In genomic region chr7:137309071-137310066, GRCm38 (mm10) we compare ENCODE assay signal across 8 mouse cellular contexts. TPM values are rescaled to one million over a fixed set of nuclear protein-coding genes. Genes with fewer than 3 reads are reported as not detected.
DNase-seq lines count a peak whose midpoint lies in the region; ATAC-seq and TF ChIP-seq lines count a peak whose summit lies in the region.

No protein-coding gene starts in this region.

- peaks cover 95% of the 10 kb centered on the region for H3K27me3 ChIP-seq in embryonic facial prominence, embryonic 10.5 days (replicated peaks; ENCODE audit: low read depth, poor library complexity, severe bottlenecking)
- H3K27me3 ChIP-seq in heart, postnatal 0 days (ENCODE audit: control insufficient read depth, insufficient read depth, low read length), result peaks cover 93% of the 10 kb centered on the region
- peaks cover 91% of the 10 kb centered on the region for H3K27me3 ChIP-seq in liver, postnatal 0 days (ENCODE audit: insufficient read depth, low read length)

- H3K4me2 ChIP-seq in heart, postnatal 0 days (ENCODE audit: low read depth, low read length), result peak overlapping the region; percentile 73
- H3K4me2 ChIP-seq in liver, postnatal 0 days (ENCODE audit: low read depth, low read length), result 0 out of 2 replicates have a peak overlapping the region, but pooled peaks have one; percentile 7

- peak; percentile 59; the same call in 1 of the 2 replicates for ATAC-seq in heart, postnatal 0 days (ENCODE audit: insufficient read depth, low read depth)
- no peak for ATAC-seq in liver, postnatal 0 days

- H3K4me3 ChIP-seq in embryonic facial prominence, embryonic 10.5 days, result peak overlapping the region; percentile 87
- peak overlapping the region; percentile 70 for H3K4me3 ChIP-seq in heart, postnatal 0 days (ENCODE audit: low read depth, low read length)
- peak overlapping the region; percentile 13; the same call in 1 of the 2 replicates for H3K4me3 ChIP-seq in liver, postnatal 0 days (ENCODE audit: low read depth, low read length)

- peaks cover 17% of the 10 kb centered on the region for H3K36me3 ChIP-seq in embryonic facial prominence, embryonic 10.5 days (replicated peaks)
- no peaks in the 10 kb centered on the region for H3K36me3 ChIP-seq in heart, postnatal 0 days (replicated peaks; ENCODE audit: control insufficient read depth, insufficient read depth, low read length)
- H3K36me3 ChIP-seq in liver, postnatal 0 days (replicated peaks; ENCODE audit: insufficient read depth, low read length), result no peaks in the 10 kb centered on the region

- no peak for TF ChIP-seq EP300 in heart, postnatal 0 days (IDR thresholded peaks at IDR 0.05; ENCODE audit: low read depth)
- no peak for TF ChIP-seq EP300 in liver, postnatal 0 days (IDR thresholded peaks at IDR 0.05; ENCODE audit: low read depth)

- under 1% methylated on average over 93 of the region's 93 CpGs for WGBS in embryonic facial prominence, embryonic 10.5 days
- 3% methylated on average over 92 of the region's 93 CpGs for WGBS in heart, postnatal 0 days
- WGBS in liver, postnatal 0 days (ENCODE audit: insufficient replicate concordance), result 2% methylated on average over 89 of the region's 93 CpGs

- DNase-seq in gastrocnemius, postnatal 10 days, result peak; percentile 61
- no peak for DNase-seq in gastrocnemius, adult 18-20 months (ENCODE audit: low spot score)
- DNase-seq in embryonic facial prominence, embryonic 10.5 days (ENCODE audit: low spot score), result peak; percentile 79
- no peak for DNase-seq in heart, postnatal 0 days (ENCODE audit: low spot score)
- DNase-seq in liver, postnatal 0 days, result no peak
- DNase-seq in natural killer cell, adult 2 months (ENCODE audit: low spot score in 2 of 2), result no peak
- DNase-seq in cerebellum, adult 11 months, result no peak
- no peak for DNase-seq in thymus, postnatal 25 days

- peaks cover 80% of the 10 kb centered on the region for H3K4me1 ChIP-seq in embryonic facial prominence, embryonic 10.5 days
- H3K4me1 ChIP-seq in heart, postnatal 0 days (ENCODE audit: control insufficient read depth, insufficient read depth), result peaks cover 7% of the 10 kb centered on the region; the same call in 1 of the 2 replicates
- peaks cover 15% of the 10 kb centered on the region for H3K4me1 ChIP-seq in liver, postnatal 0 days (ENCODE audit: insufficient read depth)

- no peaks in the 10 kb centered on the region for H3K9me3 ChIP-seq in embryonic facial prominence, embryonic 10.5 days
- no peaks in the 10 kb centered on the region for H3K9me3 ChIP-seq in heart, postnatal 0 days (replicated peaks; ENCODE audit: control insufficient read depth, low read length)
- H3K9me3 ChIP-seq in liver, postnatal 0 days (ENCODE audit: low read length), result no peaks in the 10 kb centered on the region

- no peak for TF ChIP-seq CTCF in heart, postnatal 0 days (IDR thresholded peaks at IDR 0.05; ENCODE audit: low read depth)
- no peak for TF ChIP-seq CTCF in liver, postnatal 0 days (IDR thresholded peaks at IDR 0.05; ENCODE audit: low read depth)

- peak overlapping the region; percentile 36 for H3K9ac ChIP-seq in heart, postnatal 0 days (replicated peaks; ENCODE audit: low read depth, low read length)
- no peak overlapping the region for H3K9ac ChIP-seq in liver, postnatal 0 days (replicated peaks)

- peak overlapping the region; percentile 94 for H3K27ac ChIP-seq in embryonic facial prominence, embryonic 10.5 days (replicated peaks)
- H3K27ac ChIP-seq in heart, postnatal 0 days (ENCODE audit: low read depth), result peak overlapping the region; percentile 78
- no peak overlapping the region for H3K27ac ChIP-seq in liver, postnatal 0 days (ENCODE audit: low read depth)

RNA-seq across cellular contexts. Expression of gene Ebf3, which starts 4.9 kb away (rescaled TPM):
- total RNA-seq in gastrocnemius, postnatal 10 days (2021), result 10 to 100 TPM; 16.0 to 27.5 TPM
- total RNA-seq in gastrocnemius, adult 18-20 months (2021), result 1 to 10 TPM; 6.2 to 7.2 TPM
- polyA plus RNA-seq in embryonic facial prominence, embryonic 10.5 days (2016; fragmentation: Nextera tagmentation; extraction: Ambion mirVana), result 8.4 and 9.4 TPM in 2 replicates
- 3.7 and 8.2 TPM in 2 replicates for total RNA-seq in heart, postnatal 0 days (2014; rRNA removed; ENCODE audit: low replicate concordance)
- 0.97 and 1.1 TPM in 2 replicates for polyA plus RNA-seq in heart, postnatal 0 days (2015; fragmentation: Nextera tagmentation; extraction: Ambion mirVana)
- polyA plus RNA-seq in liver, postnatal 0 days (2015; fragmentation: Nextera tagmentation; extraction: Ambion mirVana), result 0.05 TPM in 1 of 2 replicates, not detected in the other

Comparison
In these comparisons a context has a peak if more than half of its experiments do, and no peak if none do; other contexts are left out.
1. DNase-seq: peak in gastrocnemius, postnatal 10 days (single experiment) and embryonic facial prominence, embryonic 10.5 days (single experiment); none in gastrocnemius, adult 18-20 months (single experiment), heart, postnatal 0 days (single experiment), liver, postnatal 0 days (single experiment), natural killer cell, adult 2 months (0 of 2), cerebellum, adult 11 months (single experiment) and thymus, postnatal 25 days (single experiment).
2. H3K4me3 ChIP-seq: peak in every context shown above with its lines; median percentile 87 in embryonic facial prominence, embryonic 10.5 days; 70 in heart, postnatal 0 days; 13 in liver, postnatal 0 days.